Mouse (Mus musculus) kidney, adult 18-20 months (tissue): Measurements from ENCODE around the gene Pik3c2g.
A peak's percentile ranks its signal among the peaks of the same experiment; 100 is the strongest.
"Not testable (repeated sequence)": the region's sequence is repeated elsewhere in the genome, so short reads cannot be mapped to it uniquely, and the experiment has no call there.

Experiments
- DNase-seq: peaks from one replicate; pipeline ENCODE4 v3.0.0; 2021

The Pik3c2g gene

GRCm38 (mm10) chr6:139846889-139847544 is 260.0 kb downstream of the Pik3c2g start:
- no peak for DNase-seq

DNA sequence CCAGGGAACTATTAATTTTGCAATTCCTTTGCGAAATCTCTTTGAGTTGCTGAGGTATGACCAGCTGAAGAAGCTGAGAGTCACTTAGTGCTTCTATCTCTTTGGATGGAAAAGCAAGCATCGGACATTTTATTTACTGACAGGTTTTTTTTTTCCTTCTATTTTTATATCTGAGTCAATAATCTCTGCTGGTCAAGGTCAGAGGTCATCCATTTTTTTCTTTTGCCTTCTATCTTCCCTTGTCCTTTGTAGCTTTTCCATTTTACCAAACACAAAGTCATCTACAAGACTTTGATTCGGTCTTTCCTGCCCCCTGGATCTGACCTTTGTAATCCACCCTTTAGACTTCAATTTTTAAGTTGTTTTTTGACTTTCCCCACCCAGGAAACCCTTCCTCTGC is 262.9 kb downstream of the Pik3c2g start:
- no peak for DNase-seq

DNA sequence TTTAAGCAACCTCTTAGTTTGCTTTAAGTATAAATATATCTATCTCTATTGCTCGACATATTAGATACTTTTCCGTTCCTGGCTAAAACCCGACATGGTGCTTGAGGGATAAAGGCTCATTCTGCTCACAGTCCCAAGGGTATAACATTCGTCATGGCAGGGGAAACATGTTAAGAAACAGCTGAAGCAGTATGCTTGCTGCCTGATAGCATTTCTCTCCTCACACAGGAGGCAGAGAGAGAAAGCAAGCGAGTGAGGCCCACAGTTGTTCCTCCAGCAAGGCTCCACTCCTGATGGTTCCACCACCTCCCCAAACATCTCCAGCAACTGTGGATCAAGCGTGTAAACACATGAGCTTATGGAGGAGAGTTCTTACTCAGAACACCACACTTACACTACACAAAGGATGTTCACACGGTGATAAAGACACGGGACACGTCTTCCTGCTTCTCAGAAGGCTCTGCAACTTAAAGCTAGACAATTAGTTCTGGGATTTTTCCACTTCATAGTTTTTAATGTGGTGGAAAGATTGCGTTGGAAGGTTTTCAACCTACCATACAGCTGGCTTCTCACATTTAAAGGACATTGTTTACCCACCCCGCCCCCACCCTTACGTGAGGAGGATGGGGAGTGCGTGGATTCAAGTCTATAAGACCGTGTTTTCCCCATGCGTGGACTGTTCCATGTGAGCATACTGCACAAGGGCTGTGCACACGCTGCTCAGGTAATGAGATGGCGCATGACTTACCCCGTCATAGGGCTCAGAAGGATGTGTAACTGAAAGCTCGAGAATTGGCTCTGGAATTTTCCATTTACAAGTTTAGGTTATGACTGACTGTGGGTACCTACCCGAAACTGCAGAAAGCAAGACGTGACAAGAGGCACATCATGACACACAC is 264.9 kb downstream of the Pik3c2g start:
- DNase-seq: no peak

- no peak for DNase-seq
Measured at GRCm38 (mm10) chr6:139852836-139853235, 265.8 kb downstream of the Pik3c2g start.

GRCm38 (mm10) chr6:139860141-139860540 is 273.1 kb downstream of the Pik3c2g start:
- no peak for DNase-seq

DNA sequence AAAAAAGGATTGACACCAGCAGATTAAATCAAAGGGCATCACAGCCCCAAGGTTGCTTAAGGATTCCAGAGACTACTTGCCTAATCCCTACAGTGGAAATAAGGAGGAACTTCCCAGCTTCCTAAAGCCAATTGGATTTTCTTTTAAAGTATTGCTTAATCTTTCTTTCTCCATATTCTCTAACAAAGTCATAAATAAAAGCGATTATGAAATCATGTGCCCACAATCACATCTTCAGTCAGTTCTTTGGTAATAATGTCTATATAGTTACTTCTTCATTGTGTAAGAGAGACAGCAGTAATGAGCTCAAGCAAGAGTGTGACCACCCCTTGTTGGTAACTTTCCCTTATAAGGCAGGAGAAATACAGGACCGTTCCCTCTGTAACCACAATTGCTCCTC is 274.5 kb downstream of the Pik3c2g start:
- no peak for DNase-seq

- DNase-seq: no peak
Measured at GRCm38 (mm10) chr6:139865059-139865673, 278.1 kb downstream of the Pik3c2g start.

GRCm38 (mm10) chr6:139874418-139875176 is 287.6 kb downstream of the Pik3c2g start:
- DNase-seq: peak; percentile 48

DNA sequence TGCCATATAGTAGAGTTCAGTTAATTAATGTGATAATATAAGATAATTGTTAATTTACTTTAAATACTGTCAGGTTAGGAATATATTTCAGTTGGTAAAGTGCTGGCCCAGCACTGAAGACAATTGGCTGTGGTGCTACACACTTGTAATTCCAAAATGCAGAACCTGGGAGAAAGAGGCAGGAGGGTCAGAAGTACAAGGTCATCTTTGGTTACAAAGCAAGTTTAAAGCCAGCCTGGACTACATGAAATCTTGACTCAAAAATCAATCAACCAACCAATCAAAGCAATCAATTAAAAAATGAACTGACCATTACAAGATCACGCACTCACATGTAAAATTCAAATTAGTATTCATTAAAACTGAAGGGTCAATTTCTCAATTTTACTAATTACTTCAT is 289.7 kb downstream of the Pik3c2g start:
- DNase-seq: no peak

GRCm38 (mm10) chr6:139877476-139878361 is 290.7 kb downstream of the Pik3c2g start:
- no peak for DNase-seq

- no peak for DNase-seq
Measured at GRCm38 (mm10) chr6:139878362-139878696, 291.3 kb downstream of the Pik3c2g start.

DNA sequence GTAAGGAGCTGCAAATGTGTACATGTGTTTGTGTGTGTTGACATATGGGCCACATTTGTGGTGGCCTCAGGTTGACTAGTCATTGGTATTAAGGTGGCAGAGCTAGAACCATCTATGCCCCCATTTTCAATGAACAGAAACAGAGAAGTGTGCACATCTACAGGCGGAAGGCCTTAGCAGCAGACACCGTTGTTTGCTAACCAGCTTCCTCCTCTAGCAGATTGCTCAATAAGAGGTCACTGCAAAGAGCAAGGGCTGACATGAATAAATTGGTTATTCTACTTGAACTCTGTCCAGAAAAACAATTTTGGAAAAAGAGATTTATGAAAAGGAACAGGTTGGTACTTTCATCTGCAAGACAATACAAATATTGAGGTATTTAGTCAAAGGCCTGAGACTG is 295.1 kb downstream of the Pik3c2g start:
- no peak for DNase-seq

GRCm38 (mm10) chr6:139887175-139887574 is 300.2 kb downstream of the Pik3c2g start:
- DNase-seq: no peak

DNA sequence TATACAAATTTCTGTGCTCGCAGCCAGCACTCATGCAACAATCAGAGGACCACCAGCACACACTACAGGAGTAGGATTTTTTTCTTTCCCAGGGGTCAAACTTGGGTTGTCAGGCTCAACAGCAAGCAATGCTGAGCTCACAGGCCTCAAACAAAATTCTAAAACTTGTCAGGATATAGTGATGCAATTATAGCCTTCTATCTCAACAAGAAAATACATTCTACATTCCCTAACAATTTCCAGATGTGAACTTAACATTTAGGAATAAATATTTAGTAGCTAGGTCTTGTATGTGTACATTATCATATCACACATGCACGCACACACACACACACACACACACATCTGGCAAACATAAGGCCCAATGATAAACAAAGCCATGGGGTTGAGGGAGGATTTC is 308.6 kb downstream of the Pik3c2g start:
- DNase-seq: no peak

DNA sequence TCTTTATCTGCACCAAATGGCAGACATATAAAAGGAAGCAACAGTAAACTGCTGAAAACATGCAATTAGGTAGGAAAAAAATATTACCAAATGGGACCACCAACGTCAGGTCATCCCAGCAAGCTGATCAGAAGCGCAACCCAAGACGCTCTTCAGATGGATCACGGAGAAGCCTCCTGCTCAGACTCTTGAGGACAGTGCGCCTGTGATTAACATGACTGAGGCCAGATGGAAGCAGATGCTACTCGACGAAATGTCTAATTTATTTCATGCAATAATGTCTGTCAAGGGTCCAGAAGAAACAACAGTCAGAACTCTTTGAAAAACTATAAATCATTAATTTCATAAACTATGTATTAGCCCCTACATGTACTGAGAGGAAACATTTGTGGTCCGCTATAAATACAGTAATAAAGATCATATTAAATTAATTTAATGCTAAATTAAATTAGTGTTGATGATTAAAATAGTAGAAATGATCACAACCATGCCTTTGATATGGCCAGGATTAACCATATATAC is 312.7 kb downstream of the Pik3c2g start:
- no peak for DNase-seq

DNA sequence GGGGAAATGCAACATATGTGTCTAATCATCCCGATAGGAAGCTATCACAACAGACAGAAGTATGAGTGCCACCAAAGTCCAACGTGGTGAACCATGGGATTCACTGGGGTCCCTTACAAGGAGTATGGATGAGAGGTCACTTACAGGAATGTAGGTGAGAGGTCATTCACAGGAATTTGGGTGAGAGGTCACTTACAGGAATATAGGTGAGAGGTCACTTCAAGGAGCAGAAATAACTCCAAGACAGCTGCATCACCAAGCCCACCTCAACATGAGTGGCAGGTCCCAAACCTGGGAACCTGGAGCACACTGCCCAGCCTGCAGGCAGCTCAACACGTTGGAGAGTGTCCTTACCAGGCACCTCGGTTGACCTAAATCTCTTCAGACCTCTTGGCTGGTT is 314.8 kb downstream of the Pik3c2g start:
- DNase-seq: peak; percentile 13

DNA sequence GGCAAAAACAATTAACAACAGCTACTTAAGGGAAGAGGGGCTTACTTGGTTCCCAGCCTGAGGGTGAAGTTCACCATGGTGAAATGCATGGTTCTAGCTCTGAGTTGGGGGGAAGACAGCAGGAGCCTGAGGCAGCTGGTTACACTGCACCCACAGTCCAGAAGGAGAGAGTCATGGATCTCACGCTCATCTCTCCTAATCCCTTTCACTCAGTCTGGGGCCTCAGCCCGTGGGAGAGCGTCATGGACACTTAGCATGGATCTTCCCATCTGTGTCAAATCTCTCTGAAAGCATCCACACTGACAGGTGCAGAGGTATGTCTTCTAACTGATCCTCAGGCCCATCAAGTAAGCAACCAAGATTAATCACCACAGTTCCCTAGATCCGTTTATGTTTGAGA is 320.1 kb downstream of the Pik3c2g start:
- no peak for DNase-seq

GRCm38 (mm10) chr6:139908997-139909669 is 322.1 kb downstream of the Pik3c2g start:
- no peak for DNase-seq

GRCm38 (mm10) chr6:139928766-139929165 is 341.7 kb downstream of the Pik3c2g start:
- DNase-seq: no peak

DNA sequence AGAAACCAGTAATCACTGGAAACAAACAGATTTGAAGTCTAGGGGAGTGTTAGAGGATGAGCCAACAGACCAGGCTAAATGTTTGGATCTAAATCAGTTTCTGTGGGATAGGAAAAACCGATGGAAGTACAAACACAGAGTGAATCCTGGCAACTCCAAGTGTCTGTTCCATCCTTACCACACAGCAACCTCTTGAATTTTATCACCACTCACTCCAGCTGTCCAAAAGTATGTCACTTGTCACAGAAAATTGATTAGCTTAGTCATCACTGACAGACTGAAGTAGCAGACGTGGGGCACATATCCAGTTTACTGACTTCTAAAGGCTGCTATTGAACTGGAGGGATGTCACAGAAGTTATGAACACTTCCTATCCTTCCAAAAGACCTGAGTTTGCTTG is 347.8 kb downstream of the Pik3c2g start:
- no peak for DNase-seq

GRCm38 (mm10) chr6:139937581-139937980 is 350.6 kb downstream of the Pik3c2g start:
- not testable (repeated sequence) for DNase-seq
